Mouse (Mus musculus): ENCODE measurements around the gene Dthd1.

Dthd1 gene

DNA sequence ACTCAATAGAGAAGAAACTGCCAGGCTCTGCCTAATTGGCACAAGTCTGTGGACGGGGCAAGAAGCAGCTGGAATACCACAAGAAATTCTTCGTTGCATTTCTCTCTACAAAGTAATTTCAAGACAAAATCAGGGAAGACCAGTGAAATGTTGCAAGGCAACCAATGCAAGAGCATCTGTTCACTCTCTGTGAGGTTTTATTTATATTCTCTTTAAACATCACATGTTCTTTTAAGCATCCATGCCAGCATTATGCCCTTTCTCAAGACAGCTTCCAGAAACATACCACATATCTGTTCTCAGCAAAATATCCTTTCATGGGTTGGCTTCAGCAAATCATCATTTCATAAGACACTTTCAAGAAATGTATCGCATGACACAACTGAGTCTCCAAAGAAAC is 50.7 kb downstream of the Dthd1 start:
- no peak for DNase-seq (ENCODE audit: low read depth, low spot score)

DNA sequence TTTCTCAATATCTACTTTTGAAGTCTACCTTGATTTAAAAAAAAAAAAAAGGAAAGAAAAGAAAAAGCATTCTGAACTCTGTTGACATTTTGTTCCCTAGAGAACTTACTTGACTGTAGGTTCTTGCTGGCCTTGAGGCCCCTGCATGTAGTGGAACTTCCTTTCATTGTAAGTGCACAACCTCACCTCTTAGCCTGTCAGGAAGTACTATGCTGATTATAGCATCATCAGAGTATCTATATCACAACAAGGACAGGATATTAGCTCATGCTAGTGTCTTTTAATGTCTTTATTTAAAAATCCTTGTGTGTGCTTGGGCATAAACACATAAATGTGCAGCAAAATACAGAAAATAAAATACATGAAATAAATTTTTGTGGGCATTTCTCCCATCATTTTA is 53.4 kb downstream of the Dthd1 start:
- no peak for DNase-seq (ENCODE audit: low read depth, low spot score)

DNA sequence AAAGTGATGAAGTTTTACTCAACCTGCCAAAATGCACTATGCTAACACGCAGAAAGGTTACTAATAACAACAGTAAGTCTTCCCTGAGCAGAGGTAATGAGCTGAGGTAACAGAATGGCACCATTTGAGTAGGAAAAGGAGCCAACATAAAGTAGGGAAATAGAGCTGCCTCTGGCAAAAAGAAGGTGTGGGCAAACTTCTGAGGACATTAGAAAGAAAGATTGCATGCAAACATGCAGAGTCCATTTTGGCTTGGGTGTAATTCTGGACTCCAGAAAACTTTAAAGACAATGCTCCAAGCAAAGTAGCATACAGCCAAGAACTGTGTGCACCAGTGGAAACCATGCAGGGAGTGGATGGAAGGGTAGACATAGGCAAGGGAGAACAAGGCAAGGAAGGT is 65.9 kb downstream of the Dthd1 start:
- no peak for DNase-seq (ENCODE audit: low read depth, low spot score)

DNA sequence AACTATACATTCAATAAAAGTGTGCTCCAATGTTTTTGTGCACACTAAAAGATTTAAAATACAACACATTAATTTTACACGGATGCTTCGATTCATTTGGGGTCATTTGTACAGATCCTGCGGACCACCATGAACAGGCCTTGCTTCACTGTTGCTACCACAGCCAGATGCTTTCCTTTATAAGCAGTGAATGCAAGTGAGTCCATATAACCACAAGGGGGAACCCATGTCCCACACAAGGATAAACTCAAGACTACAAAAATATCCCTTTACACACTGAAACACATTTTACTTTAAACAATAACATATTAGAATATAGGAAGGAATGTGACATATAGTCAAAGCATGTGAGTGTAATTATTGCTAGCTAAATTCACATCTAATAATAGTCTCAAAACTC is 81.7 kb downstream of the Dthd1 start:
- peak; percentile 62 for DNase-seq (ENCODE audit: low read depth, low spot score)

DNA sequence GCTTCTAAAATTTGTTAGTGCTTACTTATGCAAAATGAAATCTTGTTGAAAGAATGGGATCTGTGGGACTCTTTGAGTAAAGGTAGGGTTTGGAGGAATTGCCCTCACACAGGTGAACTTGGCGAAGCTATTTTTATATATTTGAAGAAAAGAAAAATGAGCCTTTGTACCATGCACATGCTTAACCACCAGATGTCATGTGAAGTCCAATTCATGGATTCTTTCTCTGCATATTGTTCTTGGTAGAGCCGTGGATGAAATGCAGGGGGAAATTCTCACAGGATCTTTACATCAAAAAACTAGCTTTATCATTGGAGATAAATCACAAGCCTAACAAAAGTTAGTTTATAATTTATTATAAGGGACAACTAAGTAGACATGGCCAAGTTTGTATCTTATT is 93.3 kb downstream of the Dthd1 start:
- DNase-seq (ENCODE audit: low read depth, low spot score) = no peak

DNA sequence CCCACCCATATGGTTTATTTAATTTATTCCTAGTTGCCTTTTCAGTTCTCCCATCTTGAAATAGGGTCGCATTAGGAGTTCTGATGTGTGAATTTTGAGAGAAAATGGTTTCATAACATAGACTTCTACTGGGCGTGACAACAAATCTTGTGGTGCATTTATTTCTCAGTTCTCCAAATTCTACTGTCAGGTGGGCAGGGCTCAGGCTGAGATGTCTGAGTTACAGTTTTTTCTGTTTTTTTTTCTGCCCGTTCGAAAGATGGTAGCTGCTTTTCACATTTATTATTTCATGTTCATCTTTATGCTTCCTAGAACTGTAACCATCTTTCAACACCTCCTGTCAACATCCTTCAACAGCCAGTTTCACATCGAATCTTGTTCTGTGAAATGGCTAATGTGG is 95.5 kb downstream of the Dthd1 start:
- DNase-seq (ENCODE audit: low read depth, low spot score) = no peak

DNA sequence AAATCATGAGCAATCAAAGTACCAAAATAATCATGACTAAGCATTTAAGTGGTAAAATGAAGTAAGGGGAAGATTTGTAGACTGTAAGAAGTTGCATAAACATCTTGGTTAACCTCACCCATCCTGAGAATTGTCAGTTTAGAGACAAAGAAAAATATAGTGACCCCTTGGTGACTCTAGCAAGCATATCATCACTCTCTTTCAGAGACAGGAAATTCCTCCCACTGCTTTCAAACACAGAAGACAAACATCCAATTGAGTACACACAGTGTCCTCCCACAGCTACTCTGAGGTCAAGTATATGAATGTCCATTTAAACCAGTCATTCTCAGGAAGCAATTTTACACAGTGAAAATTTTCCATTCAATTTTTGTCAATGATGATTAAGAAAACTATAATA is 111.0 kb downstream of the Dthd1 start:
- DNase-seq (ENCODE audit: low read depth, low spot score) = no peak

Data from 3T3-L1 (cell line).